Mouse (Mus musculus) kidney, embryonic 14.5 days (tissue): ENCODE measurements around the gene Gnai3. TPM values are rescaled to one million over a fixed set of nuclear protein-coding genes. Genes with fewer than 3 reads are reported as not detected.

ENCODE experiments used
- ATAC-seq: fragments of 200-750 bp; cut with Nextera tagmentation; 2 replicates; pipeline ENCODE4 v1.8.0; 2017; ENCODE audit warnings: moderate number of reproducible peaks, mild to moderate bottlenecking, moderate TSS enrichment, moderate library complexity; ENCODE audit not compliant: low FRiP score, low TSS enrichment
- H3K27ac ChIP-seq: fragments of 300-500 bp; sonication (generic); 2 replicates; pipeline ENCODE4 v1.5.1; 2014; ENCODE audit warnings: low read depth, mild to moderate bottlenecking, low read length, moderate library complexity, mixed read lengths
- H3K27me3 ChIP-seq: fragments of 300-500 bp; sonication (generic); 2 replicates; pipeline ENCODE4 v1.6.1; 2014; ENCODE audit warnings: mild to moderate bottlenecking, low read length; ENCODE audit not compliant: control insufficient read depth, insufficient read depth
- H3K36me3 ChIP-seq: fragments of 300-500 bp; sonication (generic); 2 replicates; pipeline ENCODE4 v1.6.1; 2014; ENCODE audit warnings: low read length, mixed read lengths; ENCODE audit not compliant: control insufficient read depth, insufficient read depth
- H3K4me1 ChIP-seq: fragments of 300-500 bp; sonication (generic); 2 replicates; pipeline ENCODE4 v1.6.1; 2014; ENCODE audit warnings: low read length, mixed read lengths; ENCODE audit not compliant: control insufficient read depth, insufficient read depth
- H3K4me2 ChIP-seq: fragments of 300-500 bp; sonication (generic); replicated peaks from 2 replicates; pipeline ENCODE4 v1.6.1; 2014; ENCODE audit warnings: low read depth, mild to moderate bottlenecking, low read length
- H3K4me3 ChIP-seq: fragments of 300-500 bp; sonication (generic); 2 replicates; pipeline ENCODE4 v1.5.1; 2014; ENCODE audit warnings: mild to moderate bottlenecking, low read length
- H3K9ac ChIP-seq: fragments of 300-500 bp; sonication (generic); 2 replicates; pipeline ENCODE4 v1.6.1; 2014; ENCODE audit warnings: low read depth, mild to moderate bottlenecking, low read length, moderate library complexity
- H3K9me3 ChIP-seq: fragments of 300-500 bp; sonication (generic); 2 replicates; pipeline ENCODE4 v1.6.1; 2016; ENCODE audit warnings: low read length; ENCODE audit not compliant: control insufficient read depth
- WGBS: fragments of 180-500 bp; shearing (Covaris S2); extraction: QIAGEN DNeasy Blood & Tissue Kit; methylation state at CpG from one replicate; pipeline ENCODE4 v1.1.7; 2014; 5-methylcytosine and 5-hydroxymethylcytosine counted together
- polyA plus RNA-seq: library from polyadenylated mRNA; unstranded; fragments of >200 nt; fragmentation: Nextera tagmentation; extraction: Ambion mirVana; gene quantifications from 2 replicates; pipeline ENCODE4 v1.2.1, GENCODE M21; 2014

Gnai3 gene
- polyA plus RNA-seq, 1 experiment from 2014 or later: 181 TPM

DNA sequence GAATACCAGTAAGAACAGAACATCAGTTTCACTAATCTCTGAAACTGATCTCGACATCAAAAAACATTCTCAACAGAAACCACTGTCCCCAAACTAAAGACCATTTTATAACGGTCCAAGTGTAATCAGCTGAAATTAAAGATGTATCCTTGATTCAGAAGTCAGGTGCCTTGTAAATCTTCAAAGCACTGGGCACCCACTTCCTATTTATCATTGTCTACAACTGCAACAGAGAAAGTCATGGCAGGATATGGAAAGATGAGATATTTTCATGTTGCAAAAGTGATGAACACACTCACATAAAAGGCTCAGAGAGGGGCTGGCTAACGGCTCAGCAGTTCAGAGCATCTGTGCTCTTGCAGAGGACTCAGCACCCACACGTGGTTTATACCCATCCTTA lies 5.2 kb downstream of the Gnai3 start:
- Histone ChIP-seq H3K9ac (no peak overlapping the region), H3K4me3 (no peak overlapping the region), H3K9me3 (no peaks in the 10 kb centered on the region), H3K36me3 (peaks cover 16% of the 10 kb centered on the region; the same call in 1 of the 2 replicates), H3K27ac (no peak overlapping the region), H3K4me2 (no peak overlapping the region), H3K4me1 (peaks cover 5% of the 10 kb centered on the region), H3K27me3 (no peaks in the 10 kb centered on the region)
- no peak for ATAC-seq
- WGBS: 83% methylated on average over 4 of the region's 4 CpGs

DNA sequence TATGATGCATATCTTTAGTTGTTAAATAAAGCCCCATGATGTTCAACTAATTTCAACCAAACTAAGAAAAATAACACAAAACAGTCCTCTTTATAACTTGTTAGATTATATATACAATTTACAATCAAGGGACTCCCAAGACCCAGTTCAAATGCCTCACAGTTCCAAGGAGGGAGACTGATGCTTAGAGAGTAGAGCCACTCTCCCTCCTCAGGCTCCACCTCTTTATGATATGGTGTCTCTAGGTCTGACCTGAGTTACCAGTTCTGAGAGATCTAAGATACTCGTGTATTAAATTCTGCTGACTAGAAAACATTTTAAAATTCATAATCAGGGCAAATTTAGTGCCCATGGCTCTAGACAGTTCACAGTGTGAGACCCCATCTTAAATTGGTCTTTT lies 6.8 kb downstream of the Gnai3 start:
- no peak for ATAC-seq
- Histone ChIP-seq H3K27ac (no peak overlapping the region), H3K36me3 (peaks cover 16% of the 10 kb centered on the region; the same call in 1 of the 2 replicates), H3K4me3 (no peak overlapping the region), H3K9me3 (no peaks in the 10 kb centered on the region), H3K4me1 (no peaks in the 10 kb centered on the region), H3K27me3 (no peaks in the 10 kb centered on the region), H3K4me2 (no peak overlapping the region), H3K9ac (no peak overlapping the region)
- WGBS: 75% methylated on average over 1 of the region's 1 CpGs

DNA sequence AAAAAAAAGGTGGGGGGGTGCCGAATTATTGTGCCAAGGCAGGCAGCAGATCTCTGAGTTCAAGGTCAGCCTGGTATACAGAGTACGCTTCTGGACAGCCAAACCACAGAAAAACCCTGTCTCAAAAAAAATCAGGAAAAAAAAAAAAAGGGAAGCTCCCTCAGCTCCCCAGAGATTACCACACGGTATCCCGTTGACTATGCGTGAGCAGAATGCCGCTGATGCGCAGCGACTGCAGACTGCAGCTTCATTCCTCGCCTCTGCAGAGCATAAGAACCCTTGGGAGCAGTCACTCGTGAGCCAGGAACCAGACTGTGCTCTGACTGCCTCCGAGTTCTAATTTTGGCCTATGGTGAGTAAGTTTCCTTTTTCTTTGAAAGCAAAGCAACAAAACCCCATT lies 11.2 kb downstream of the Gnai3 start:
- Histone ChIP-seq H3K27ac (no peak overlapping the region), H3K4me2 (no peak overlapping the region), H3K27me3 (no peaks in the 10 kb centered on the region), H3K36me3 (peaks cover 4% of the 10 kb centered on the region; the same call in 1 of the 2 replicates), H3K9me3 (no peaks in the 10 kb centered on the region), H3K9ac (no peak overlapping the region), H3K4me3 (no peak overlapping the region), H3K4me1 (0 out of 2 replicates have a peak, but pooled peaks cover 17% of the 10 kb centered on the region)
- no peak for ATAC-seq
- 84% methylated on average over 11 of the region's 11 CpGs for WGBS

DNA sequence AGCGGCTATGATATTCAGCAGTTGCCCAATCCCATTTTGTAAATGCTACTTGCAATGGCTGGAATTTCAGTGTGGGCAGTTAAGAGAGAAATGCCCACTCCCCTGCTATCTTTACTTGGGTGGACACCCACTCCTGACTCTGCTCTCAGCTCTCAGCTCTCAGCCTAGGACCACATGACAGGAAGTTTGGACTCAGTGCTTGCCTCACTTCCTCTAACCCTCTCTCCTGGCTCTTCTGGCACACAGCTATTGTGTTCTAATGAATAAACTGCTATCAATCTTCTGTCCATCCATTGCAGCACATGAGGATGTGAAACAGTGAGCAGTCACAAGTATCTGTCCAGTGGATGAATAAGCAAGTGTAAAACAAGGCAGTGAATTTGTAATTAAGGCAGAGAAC lies 13.5 kb downstream of the Gnai3 start:
- Histone ChIP-seq H3K36me3 (peaks cover 1% of the 10 kb centered on the region; the same call in 1 of the 2 replicates), H3K4me3 (no peak overlapping the region), H3K4me2 (no peak overlapping the region), H3K9me3 (no peaks in the 10 kb centered on the region), H3K9ac (no peak overlapping the region), H3K4me1 (peaks cover 22% of the 10 kb centered on the region; the same call in 1 of the 2 replicates), H3K27ac (no peak overlapping the region), H3K27me3 (no peaks in the 10 kb centered on the region)
- 48% methylated on average over 1 of the region's 1 CpGs for WGBS
- ATAC-seq: no peak

DNA sequence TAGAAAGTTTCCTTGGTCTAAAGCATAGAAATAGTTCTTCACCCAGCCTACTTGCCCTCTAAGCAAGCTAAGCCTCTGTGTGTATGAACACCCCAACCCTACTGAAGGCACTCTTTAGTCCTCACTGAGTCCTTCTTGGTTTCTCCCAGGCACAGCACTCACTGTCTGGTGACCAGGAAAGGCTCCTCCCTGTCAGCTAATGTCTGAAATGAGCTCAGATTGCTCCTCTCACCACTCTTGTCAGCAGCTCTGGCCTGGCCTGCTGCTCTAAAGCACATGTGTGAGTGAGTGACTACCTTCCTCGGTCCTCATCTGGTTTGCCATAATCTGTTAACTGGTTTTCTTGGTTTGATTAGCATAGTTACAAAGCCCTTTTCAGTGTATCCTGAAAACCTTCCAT lies 14.1 kb downstream of the Gnai3 start:
- Histone ChIP-seq H3K4me3 (no peak overlapping the region), H3K9me3 (no peaks in the 10 kb centered on the region), H3K4me1 (peaks cover 22% of the 10 kb centered on the region; the same call in 1 of the 2 replicates), H3K27me3 (no peaks in the 10 kb centered on the region), H3K27ac (no peak overlapping the region), H3K36me3 (no peaks in the 10 kb centered on the region; the same call in 1 of the 2 replicates), H3K4me2 (no peak overlapping the region), H3K9ac (no peak overlapping the region)
- no peak for ATAC-seq
- 86% methylated on average over 1 of the region's 1 CpGs for WGBS

DNA sequence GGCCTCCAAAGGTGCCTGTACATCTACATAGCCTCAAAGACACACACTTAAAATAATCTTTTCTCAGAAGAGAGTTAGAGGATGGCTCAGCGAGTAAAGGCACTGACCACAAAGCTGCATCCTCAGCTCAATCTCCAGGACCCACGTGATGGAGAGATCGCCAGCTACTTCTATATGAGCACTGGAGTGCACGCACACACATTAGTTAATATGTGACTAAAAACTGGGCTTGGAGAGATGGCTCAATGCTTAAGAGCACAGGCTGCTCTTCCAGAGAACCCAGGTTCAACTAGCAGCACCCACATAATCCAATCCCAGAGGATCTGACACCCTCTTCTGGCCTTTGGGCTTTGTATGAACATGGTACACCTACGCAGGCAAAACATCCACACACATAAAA lies 14.7 kb downstream of the Gnai3 start:
- Histone ChIP-seq H3K4me1 (peaks cover 22% of the 10 kb centered on the region; the same call in 1 of the 2 replicates), H3K9ac (no peak overlapping the region), H3K27me3 (no peaks in the 10 kb centered on the region), H3K4me2 (no peak overlapping the region), H3K9me3 (no peaks in the 10 kb centered on the region), H3K4me3 (no peak overlapping the region), H3K27ac (no peak overlapping the region), H3K36me3 (no peaks in the 10 kb centered on the region; the same call in 1 of the 2 replicates)
- no peak for ATAC-seq
- 83% methylated on average over 5 of the region's 5 CpGs for WGBS

DNA sequence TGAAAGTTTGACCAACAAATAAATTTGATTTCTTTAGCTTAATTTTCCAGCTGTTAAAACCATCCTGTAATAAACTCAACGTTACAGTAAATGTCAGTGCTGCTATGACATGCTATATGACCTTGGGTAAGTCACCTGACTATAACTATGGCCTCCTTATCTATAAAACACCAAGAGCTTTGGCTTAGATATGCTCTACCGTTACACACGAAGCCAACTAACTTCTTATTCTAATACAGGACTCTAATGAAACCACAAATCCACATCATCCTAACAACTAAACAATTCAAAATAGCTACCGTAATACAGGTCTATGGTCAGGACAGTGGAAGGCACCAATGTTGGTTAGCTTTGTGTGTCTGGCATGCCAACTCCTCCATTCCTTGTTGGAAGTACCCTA lies 16.1 kb downstream of the Gnai3 start:
- Histone ChIP-seq H3K36me3 (no peaks in the 10 kb centered on the region; the same call in 1 of the 2 replicates), H3K4me3 (no peak overlapping the region), H3K4me1 (peaks cover 22% of the 10 kb centered on the region; the same call in 1 of the 2 replicates), H3K27ac (no peak overlapping the region), H3K4me2 (no peak overlapping the region), H3K27me3 (no peaks in the 10 kb centered on the region), H3K9ac (no peak overlapping the region), H3K9me3 (no peaks in the 10 kb centered on the region)
- no peak for ATAC-seq
- WGBS: 88% methylated on average over 4 of the region's 4 CpGs

DNA sequence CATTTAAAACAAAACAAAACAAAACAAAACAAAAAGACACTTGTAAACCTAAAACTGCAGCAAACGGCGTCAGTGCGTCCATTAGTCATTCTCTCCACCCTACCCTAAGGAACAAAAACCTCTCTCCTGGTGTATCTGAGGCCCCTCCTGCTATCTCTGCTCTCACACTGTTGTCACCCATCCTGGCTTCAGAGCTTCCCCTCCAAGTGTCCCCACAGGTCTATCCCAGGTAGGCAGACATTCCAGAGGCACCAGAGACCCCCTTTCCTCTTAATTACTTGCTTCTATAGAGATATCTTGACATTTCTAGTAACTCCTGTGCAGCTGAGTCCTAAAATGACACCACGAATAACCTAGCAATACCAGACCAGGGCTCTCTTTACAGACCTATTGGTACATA lies 16.6 kb downstream of the Gnai3 start:
- 75% methylated on average over 4 of the region's 4 CpGs for WGBS
- no peak overlapping the region for H3K4me2 ChIP-seq
- H3K4me1 ChIP-seq: peaks cover 22% of the 10 kb centered on the region; the same call in 1 of the 2 replicates
- ATAC-seq: no peak
- no peak overlapping the region for H3K27ac ChIP-seq
- no peak overlapping the region for H3K9ac ChIP-seq
- no peak overlapping the region for H3K4me3 ChIP-seq
- H3K27me3 ChIP-seq: no peaks in the 10 kb centered on the region
- H3K9me3 ChIP-seq: no peaks in the 10 kb centered on the region
- H3K36me3 ChIP-seq: no peaks in the 10 kb centered on the region; the same call in 1 of the 2 replicates

DNA sequence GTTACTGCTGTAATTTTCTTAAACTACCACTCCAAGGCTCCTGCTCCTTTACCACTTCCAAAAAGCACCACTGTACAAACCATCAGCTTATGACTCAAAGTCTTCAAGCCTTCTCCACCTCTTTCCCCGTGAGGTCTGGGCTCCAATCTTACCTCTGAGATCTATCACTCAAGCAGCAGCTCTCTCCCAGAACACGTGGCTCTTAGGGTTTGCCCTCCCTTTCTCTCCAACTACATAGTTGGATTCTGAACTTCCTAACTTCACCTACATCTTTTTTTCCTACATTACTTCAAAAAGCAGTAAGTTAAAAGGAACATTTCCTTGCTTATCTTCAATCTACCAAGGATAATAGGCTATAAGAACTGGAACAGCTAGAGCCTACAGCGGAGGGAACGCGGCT lies 17.4 kb downstream of the Gnai3 start:
- Histone ChIP-seq H3K4me3 (no peak overlapping the region), H3K9me3 (no peaks in the 10 kb centered on the region), H3K27me3 (no peaks in the 10 kb centered on the region), H3K36me3 (no peaks in the 10 kb centered on the region; the same call in 1 of the 2 replicates), H3K27ac (no peak overlapping the region), H3K4me1 (peaks cover 22% of the 10 kb centered on the region; the same call in 1 of the 2 replicates), H3K9ac (no peak overlapping the region), H3K4me2 (no peak overlapping the region)
- WGBS: 53% methylated on average over 5 of the region's 5 CpGs
- ATAC-seq: no peak
